Mouse (Mus musculus) heart, postnatal 14 days (tissue): ENCODE measurements around the gene Ppp3ca. TPM values are rescaled to one million over a fixed set of nuclear protein-coding genes. Genes with fewer than 3 reads are reported as not detected.

Experiments used
- DNase-seq, 2 experiments: peaks; one replicate each; pipeline ENCODE4 v3.0.0; 2021 to 2022
- intact Hi-C: fragments of 180-260 bp; cut with DNase I; formaldehyde crosslinking; loops from one replicate; pipeline ENCODE4 v1.15.1; 2025
- total RNA-seq, 2 experiments: library from RNA; stranded (reverse); gene quantifications; 2 replicates each; pipeline ENCODE4 v1.2.3; 2021

Gene Ppp3ca
- total RNA-seq, 2 experiments from 2014 or later, result 50.0 to 53.5 TPM

DNA sequence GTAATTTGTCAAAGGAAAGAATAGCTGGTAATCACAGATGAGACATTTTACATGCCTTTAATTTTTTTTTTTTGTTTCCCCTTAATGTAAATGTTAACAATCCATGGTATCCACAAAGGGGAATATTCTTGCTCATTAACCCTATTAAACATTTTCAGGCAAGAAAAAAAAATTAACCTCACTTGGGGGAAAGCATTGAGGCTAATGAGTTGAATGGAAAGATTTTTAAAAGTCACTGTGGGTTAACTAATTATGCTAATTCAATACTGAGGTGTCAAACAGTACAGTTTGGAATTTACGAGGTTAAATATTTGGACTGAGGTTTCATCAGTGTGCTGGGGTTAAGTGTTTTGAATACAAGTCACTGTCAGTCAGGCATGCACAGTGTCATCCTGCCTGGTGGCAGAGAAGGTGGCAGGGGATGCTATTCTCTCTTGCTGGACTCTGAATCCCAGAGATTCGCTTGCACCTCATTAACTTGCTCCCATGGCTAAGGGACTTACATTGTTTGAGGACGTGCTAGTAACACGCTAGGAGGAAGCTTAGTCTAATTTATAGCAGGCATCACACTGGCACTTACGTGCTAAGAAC lies 82.3 kb downstream of the Ppp3ca start:
- no peak for DNase-seq
- intact Hi-C loops, result no loop called here

DNA sequence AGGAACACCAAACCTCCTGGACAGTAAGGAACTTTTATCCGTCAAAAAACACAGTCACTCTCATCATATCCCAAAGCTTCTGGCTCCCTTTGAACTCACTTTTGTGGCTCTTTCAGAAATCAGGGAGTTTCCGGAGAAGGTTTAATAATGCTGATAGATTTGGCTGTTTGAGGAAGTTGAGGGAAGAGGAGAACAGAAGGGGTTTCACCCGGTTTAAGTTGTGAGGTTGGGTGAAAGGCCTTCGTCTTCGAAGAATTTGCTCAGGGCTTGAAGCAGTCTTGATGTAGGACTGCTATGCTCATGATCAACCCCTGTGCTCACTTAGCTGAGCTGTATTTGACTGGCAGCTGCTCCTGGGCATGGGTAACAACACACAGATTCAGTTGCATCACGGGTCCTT lies 86.2 kb downstream of the Ppp3ca start:
- no peak for DNase-seq
- intact Hi-C loops, result no loop called here

DNA sequence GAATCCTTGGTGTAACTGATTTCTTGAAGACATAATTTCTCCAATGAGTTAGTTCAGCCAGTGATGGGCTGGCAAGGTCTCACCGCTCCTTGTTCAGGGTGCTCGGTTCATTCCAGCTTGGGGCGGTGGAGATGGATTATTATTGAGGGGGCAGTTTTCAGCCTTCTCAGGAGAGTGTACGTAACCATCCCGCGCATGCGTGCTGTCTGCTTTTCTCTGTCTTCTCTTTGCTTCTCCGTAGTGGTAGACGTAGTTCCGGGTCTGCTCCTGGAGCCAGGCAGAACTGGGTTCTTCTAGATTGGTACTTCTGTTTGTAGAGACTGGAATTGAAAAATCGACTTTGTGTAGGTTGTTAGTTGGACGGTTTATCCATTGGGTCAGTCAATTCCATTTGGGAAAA lies 89.5 kb downstream of the Ppp3ca start:
- intact Hi-C loops, result no loop called here
- no peak for DNase-seq

DNA sequence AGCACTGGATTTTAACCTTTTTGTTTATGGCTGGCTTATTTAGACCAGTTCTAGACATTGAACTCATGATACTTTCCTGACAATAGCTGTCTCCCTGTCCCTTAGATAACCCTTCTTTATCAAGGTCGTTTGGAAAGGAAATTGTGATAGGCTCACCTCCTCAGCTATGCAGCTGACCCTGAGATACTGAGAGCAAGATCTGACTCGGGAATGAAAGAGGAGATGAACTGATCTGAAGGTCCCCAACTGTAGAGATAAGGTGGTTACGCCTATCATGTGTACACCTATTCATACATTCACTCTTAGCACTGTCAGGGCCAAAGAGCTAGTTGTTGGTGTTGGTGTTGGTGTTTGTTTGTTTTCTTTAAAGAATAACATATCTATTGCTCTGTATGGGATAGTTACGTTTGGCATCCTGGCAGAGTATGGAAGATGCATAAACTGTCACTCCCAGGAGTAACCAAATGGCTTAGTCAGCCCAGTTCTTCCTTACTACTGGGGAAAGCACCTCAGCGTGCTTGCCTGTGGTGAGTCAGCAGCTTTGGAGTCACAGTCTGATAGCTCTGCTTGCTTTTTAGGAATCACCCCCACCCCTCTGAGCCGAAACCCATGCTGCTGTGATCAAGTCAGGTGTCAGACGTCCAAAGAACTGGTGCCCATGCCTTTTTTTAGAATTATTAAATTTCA lies 91.5 kb downstream of the Ppp3ca start:
- intact Hi-C loops, result no loop called here
- no peak for DNase-seq

DNA sequence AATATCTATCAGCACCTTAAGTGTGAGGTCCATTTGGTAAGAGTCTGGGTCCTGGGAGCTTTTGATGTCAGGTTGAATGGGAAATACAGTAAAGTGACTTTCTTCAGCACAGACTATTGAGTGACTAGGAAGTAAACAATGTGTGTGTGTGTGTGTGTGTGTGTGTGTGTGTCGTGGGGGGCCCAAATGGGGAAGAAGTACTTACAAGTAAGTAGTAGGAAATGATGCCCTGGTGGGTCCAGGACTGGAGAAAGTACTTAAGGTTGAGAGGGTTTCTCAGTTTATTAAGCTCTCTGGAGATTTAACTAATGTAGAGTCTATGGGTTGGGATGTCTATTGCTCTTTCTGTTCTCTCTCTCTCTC lies 92.0 kb downstream of the Ppp3ca start:
- no peak for DNase-seq
- intact Hi-C loops, result no loop called here

DNA sequence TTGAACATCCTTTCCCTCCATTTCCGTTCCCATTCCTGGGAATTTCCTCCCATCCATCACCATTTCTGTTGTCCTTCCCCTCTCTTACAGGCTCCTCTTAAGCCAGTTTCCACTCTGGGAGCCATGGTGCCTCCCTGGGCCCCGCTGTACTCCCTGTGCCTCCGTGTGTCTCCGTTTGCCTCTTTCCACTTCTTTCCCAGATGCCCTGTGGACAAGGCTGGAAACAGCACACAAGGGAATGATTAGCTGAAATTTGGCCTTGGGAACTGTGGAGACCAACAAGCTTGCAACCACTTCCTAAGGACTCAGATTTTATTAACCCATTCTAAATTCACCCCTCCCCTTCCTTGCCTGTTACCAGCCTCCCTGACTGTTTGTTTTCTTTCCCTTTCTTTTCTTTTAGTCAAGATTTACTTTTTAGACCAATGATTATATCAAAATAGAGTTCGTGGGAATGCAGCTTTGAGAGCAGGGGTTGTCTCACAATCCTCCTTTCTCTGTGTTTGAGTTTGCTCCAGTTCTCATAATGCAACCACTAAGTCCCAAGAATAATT lies 93.9 kb downstream of the Ppp3ca start:
- intact Hi-C loops, result no loop called here

DNA sequence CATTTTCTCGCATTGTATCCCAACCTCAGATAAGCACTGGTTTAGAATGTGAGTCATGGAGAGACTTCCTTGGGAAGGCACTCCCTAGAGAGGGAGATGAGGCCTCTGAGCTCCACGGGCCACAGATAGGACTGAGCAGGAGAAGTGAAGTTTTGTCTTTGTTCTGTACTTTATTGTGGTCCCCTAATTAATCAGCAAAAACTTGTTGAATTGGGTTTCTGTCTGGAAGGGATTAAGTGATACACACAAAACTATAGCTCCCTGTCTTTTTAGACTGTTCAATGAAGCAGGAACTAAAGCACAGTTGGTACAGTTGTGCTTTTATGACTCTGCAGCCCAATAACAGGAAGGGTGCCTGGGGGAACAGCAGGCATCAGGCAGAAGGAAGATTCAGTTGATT lies 95.6 kb downstream of the Ppp3ca start:
- intact Hi-C loops, result no loop called here
- no peak for DNase-seq

More for the DNA sequence above, 93.9 kb downstream of the Ppp3ca start:
- DNase-seq, result no peak

DNA sequence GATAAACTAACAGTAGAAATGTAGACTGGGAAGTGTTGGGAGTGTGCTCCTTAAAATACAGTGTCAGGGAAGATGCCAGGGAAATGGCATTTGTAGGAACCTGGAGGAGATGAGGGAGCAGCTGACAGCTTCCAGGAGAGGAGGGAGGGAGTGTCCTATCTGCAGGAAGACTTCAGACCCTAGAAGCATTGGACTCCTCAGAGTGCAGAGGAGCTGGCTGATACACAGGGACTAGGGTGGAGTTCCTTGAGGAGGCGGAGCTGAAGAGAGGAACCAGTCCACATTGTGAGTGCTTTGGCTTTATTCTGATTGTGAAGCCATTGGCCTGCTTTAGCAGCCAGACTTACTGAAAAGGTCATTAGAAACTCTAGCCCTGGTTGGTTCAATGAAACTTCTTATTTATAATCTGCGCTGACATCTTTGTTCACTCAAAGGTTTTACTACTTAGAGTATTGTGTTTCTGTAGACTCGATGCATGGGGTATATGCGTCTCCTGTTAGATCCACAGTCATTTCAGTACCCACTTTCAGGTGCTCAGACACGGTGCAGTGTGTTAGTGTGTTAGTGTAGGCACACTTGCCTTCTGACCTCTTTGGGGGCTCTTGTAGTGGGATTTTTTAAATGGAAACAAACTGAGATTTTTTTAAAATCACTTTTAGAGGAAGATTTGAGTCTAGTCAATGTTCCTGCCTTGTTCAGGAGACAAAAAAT lies 99.0 kb downstream of the Ppp3ca start:
- intact Hi-C loops, result no loop called here
- no peak for DNase-seq

DNA sequence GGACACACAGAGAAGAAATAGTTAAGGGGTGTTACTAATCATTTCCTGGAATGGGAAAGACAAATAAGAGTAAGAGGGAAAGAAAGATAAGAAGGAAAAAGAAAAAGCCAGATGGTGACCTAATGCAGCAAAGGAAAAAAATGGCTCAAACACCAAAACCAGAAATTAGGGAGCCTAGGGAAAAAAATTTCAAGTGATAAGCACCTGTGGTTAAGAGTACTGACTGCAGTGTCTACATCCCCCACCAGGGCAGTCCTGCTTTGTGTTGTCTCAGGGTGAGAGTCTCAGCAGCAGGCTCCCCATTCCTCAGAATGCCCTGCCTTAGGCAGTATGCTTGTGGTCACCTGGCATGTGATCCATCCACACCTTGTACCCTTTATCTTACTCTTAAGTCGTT lies 99.6 kb downstream of the Ppp3ca start:
- intact Hi-C loops, result no loop called here
- DNase-seq, result no peak

DNA sequence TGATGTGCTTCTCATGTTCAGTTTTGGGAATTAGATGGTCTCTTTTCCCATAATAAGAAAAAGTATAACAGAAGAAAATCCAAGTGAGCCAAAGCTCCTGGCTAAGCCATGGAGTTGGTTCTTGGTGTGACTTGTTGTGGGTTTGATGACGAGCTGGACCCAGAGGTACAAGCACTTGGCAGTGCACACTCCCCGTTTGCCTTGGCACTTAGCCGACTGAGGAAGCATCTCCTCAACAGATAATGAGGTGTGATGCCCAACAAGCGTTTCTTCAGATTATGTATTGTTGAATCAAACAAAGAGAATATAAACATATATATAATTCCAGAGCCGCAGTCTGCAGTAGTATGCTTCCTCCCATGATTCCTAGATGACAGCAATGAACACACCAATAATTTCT lies 101.8 kb downstream of the Ppp3ca start:
- no peak for DNase-seq
- intact Hi-C loops, result no loop called here

DNA sequence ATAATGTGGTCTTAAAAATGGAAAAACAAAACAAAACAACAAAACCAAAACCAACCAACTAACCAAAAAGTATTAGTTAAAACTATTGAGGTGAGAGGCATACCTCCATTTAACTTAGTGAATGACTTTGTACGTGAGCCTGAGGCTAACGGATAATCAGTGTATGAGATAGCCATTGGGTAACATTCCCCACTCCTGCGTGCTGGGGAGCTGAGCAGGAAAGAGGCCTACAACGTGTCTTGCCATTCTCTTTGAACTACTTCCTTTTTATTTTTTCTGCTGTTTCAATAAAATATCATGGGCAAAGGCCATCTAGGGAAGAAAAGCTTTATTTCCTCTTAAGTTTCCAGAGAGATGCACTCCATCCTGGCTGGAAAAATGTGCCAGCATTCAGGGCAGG lies 103.3 kb downstream of the Ppp3ca start:
- no peak for DNase-seq
- intact Hi-C loops, result no loop called here

DNA sequence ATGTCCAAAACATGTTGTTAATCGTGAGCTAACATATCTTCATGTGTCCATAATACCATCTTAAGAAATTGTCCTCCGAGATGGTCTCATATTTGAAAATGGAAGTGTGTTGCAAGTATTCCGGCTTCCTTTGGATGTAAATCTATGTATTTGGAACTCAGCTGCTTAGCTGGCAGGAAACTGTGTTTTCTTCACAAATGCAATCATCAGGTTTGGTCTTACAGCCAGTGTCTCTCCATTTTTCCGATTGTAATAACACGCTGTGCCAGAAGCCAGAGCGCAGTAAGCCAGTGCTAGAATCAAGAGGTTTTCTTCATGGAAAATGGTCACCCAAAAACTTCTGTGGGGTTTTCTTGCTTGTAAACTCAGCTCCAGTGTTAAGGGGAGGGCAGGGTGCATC lies 104.3 kb downstream of the Ppp3ca start:
- intact Hi-C loops, result no loop called here
- no peak for DNase-seq

DNA sequence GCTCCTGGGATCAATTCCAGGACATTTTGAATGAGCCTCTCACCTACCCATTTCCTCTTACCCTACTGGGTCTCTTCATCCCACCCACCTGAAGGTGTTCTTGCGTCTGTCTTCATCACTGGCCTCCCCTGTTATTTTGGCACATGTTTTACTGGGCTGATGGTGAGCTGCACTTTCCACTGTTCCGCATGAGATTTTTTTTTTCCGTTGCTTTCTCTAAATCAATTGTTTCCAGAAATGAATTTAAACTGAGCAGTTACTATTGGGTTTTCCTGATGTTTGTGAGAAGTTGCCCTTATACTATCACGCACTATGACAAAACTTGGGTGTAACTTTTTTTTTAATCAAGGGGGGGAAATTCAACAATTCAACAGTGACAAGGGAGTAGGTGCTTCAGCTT lies 106.6 kb downstream of the Ppp3ca start:
- no peak for DNase-seq
- intact Hi-C loops, result no loop called here

DNA sequence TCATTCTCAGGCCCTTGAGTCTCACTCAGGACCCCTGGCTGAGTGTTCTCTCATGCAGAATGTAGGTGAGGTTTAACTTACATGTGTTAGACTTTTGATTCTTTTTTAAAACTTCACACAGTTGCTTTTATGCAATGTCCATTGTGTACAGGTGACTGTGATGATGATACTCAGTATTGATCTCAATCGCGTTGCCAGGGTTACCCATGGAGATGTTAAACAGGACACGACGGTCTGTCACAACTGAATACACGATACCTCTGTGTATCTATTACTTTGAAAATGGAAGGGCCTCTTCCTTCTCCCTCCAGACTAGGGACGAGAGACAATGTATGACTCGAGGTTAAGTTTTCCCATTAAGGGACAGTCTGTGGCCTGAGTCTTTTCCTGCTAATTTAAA lies 107.5 kb downstream of the Ppp3ca start:
- intact Hi-C loops, result no loop called here
- no peak for DNase-seq

DNA sequence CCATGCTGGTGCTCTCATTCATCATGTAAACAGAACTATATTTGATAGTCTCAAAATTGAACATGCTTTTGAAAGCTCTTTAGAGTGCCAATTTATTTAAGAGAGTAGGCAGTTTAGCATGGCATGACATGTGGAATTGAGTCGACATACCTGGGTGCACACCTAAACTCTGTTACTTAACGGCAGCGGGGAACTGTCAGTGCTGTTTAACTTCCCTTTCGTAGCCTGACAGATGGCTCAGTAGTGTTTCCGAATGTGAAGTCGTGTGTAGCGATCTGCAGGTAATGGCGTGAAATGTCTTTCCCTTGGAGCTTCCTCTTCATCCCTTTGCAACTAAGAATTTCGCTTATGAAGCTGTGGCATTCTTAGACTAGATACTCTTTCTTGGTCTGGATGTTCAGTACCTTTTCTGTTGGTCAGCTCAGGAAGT lies 107.9 kb downstream of the Ppp3ca start:
- no peak for DNase-seq
- intact Hi-C loops, result no loop called here

DNA sequence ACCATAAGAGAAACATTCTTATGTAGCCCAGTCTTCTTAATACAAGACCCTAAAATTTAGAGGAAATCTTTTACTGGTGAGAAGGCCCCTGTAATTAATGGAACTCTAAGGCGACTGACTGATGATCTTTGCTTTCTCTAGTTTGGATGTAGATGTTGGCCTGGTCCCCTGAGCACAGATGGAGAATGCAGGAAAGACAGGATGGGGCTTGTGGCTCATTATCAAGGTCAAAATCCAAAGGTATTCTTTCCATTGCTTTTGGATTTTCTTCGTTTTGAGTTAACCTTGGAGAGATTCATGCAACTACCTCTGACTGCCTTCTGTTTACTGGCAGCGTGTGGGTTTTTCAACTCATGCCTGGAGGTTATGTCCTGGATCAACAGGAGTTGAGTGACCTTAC lies 110.4 kb downstream of the Ppp3ca start:
- no peak for DNase-seq
- intact Hi-C loops, result no loop called here

DNA sequence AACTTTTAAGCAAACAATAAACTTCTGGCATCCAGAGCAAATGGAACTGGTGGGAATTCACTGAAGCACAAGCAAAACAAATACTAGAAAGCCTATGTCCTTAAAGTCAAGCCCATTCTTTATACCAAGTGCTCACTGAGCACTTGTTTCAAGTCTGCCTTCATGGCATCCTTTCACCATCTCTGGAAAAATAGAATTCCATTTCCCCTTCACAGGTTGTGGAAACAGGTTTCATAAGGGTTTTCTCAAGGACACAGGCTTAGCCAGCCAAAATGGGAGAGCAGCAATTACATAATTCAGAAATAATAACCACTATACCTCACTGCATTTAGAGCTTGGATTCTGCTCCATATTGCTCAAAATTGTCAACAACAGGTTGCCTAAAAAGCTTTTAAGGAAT lies 112.1 kb downstream of the Ppp3ca start:
- no peak for DNase-seq
- intact Hi-C loops, result no loop called here

DNA sequence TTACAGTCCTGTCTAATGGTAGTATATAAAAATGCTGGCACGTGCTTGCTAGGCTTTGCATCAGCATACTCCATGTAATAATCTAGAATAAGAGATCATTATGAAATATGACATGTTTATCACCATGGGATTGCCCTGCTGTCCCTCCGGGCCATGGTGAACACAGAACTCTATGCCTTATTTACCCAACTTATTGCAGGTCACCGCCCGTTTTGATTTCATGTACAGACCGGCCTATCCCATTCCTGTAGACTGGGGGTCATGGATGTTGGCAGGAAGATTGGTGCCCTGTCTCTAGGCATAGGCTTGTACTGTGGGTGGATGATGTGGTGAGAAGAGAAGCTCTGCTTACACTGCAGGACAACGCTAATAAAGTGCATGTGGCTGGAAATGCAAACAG lies 115.8 kb downstream of the Ppp3ca start:
- DNase-seq, result no peak
- intact Hi-C loops, result no loop called here

DNA sequence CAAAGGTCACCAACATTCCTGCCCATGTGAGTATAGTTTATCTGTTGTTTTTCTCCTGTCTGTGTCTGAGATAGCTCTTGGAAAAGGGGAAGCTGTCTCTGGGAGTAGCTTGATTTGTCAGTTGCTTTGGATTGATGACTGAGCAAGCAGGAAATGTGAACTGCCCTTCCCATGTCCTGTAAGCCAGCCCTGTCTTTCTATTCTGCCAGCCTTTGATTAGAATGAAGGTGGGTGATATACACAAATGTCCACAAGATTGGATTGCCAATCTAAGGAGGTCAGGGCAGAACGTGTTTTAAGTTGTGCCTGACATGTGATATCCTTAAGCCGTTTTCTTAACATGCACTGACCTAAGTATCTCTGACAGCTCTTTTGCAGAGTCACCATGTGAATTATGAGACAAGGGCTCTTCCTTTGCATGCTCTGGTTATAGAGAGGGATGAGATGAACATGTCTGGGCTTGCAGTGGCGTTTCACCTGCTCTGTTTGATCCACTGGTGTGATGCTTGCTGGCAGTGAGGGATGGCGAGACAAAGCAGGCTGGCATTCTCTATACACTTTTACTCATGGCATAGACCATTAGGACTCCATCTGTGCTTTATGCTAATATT lies 120.4 kb downstream of the Ppp3ca start:
- intact Hi-C loops, result no loop called here
- no peak for DNase-seq

DNA sequence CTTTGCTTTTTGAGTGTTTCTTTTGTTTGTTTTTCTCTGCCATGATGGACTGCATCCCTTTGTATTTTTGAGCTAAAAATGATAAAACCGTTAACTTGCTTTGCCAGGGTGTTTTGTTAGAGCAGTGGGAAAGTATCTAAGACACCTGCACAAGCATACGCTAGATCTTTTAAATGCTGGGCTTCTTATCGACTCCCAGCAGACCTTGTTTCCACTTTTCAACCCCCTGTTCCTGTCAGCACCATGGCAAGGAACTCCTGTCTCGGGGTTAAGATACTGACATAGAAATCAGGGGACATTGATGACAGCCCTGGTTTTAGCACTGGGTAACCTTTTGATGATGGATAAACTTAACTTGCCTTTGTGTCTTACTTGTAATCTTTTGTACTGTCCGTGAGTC lies 121.5 kb downstream of the Ppp3ca start:
- DNase-seq, result no peak
- intact Hi-C loops, result no loop called here

DNA sequence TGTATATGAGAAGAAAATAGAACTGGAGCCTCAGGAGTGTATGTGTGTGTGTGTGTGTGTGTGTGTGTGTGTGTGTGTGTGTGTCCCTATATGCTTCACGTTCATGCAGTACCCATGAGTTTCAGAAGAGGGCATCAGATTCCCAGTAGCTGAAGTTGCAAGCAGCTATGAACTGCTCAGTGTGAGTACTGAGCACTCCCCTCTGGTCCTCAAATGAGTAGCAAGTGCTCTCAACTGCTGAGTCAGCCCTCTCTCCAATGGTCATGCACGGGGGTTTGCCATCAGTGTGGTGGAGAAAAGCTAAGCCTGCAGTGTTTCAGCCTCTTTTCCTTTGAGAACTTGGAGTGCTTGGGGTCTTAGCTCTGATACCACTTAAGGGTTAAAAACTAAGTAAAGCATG lies 122.0 kb downstream of the Ppp3ca start:
- DNase-seq, result no peak
- intact Hi-C loops, result no loop called here
